Mouse (Mus musculus): ENCODE data around the gene 1190002N15Rik. TPM values are rescaled to one million over a fixed set of nuclear protein-coding genes. Genes with fewer than 3 reads are reported as not detected.

1190002N15Rik gene
- total and polyA plus RNA-seq, 3 experiments = not detected

DNA sequence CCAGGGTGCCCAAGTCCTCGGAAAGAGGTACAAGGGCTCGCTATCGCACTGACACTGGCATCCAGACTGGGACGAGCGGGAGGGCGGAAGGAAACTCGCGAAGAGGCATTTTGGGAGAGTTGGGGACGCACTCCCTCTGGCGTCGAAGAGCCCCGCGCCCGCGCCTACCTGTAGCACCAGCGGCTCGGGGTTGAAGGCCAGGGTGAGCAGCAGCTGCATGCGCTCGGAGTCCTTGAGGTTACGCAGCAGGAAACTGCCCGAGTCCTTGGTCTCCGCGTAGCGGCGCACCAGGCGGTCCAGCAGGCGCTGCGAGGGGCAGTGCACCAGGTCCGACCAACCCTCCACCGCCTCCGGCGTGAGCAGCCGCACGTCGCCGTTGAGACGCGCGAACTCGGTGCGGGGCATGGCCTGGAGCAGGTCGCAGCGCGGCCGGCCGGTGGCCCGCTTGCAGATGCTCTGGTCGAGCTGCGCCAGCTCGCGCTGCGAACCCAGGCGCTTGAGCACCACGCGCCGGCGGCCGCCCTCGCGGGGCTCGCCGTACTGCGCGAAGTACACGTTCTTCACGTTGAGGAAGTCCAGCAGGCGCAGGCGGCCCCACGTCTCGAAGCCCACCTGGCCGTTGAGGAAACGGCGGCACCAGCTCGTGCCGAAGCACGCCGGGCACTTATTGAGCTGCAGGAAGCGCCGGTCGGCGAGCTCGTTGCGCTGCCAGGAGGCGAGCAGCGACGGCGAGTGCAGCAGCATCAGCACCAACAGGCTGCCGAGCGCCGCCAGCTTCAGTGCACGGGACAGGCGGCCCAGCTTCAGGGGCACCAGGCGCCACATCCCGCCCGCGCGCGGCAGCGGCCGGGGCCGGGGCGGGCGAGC lies 597 bp downstream of the 1190002N15Rik start:
- H3K27me3 ChIP-seq (replicated peaks) = no peaks in the 10 kb centered on the region
- no peak overlapping the region for H3K4me2 ChIP-seq (ENCODE audit: insufficient read depth, low read depth, poor library complexity, severe bottlenecking)
- no peak overlapping the region for H3K27ac ChIP-seq (ENCODE audit: insufficient read depth, low read depth)
- H3K4me3 ChIP-seq (replicated peaks in 1 of 3; ENCODE audit: low read depth in 2 of 3, low read length in 2 of 3, poor library complexity in 1 of 3) = no peak overlapping the region
- H3K4me1 ChIP-seq (ENCODE audit: control insufficient read depth in 1 of 2, insufficient read depth in 2 of 2) = no peaks in the 10 kb centered on the region
- H3K9ac ChIP-seq (ENCODE audit: insufficient read depth, low read depth) = no peak overlapping the region
- dilution Hi-C loops (cut with MboI; ENCODE audit: extremely low pct_ligation_motif_present, extremely low pct_unique_long_range_greater_than_20kb, low sequenced_read_pairs) (no loop called here), in situ Hi-C loops (cut with MboI; ENCODE audit: low pct_ligation_motif_present, low pct_unique_long_range_greater_than_20kb, low sequenced_read_pairs) (no loop called here)
- no peaks in the 10 kb centered on the region for H3K36me3 ChIP-seq (replicated peaks in 1 of 2; ENCODE audit: control insufficient read depth in 1 of 2, insufficient read depth in 1 of 2, low read length in 1 of 2)
- H3K79me2 ChIP-seq (replicated peaks; ENCODE audit: control insufficient read depth, extremely low read depth, insufficient read depth, poor library complexity, severe bottlenecking) = no peaks in the 10 kb centered on the region
- DNase-seq (ENCODE audit: extremely low read depth) = no peak
- peaks cover 41% of the 10 kb centered on the region for H3K9me3 ChIP-seq (replicated peaks; ENCODE audit: low read length)
- no peak for TF ChIP-seq ZNF384 (IDR thresholded peaks at IDR 0.05; ENCODE audit: low read depth, low read length)
- TF ChIP-seq ZMIZ1 (IDR thresholded peaks at IDR 0.05; ENCODE audit: low read depth, low read length) = no peak
- TF ChIP-seq ZKSCAN1 (IDR thresholded peaks at IDR 0.05; ENCODE audit: borderline replicate concordance, low read depth, low read length) = no peak
- TF ChIP-seq GABPA (IDR thresholded peaks at IDR 0.05; ENCODE audit: insufficient replicate concordance, low read depth, low read length) = no peak
- no peak for TF ChIP-seq NRF1 (IDR thresholded peaks at IDR 0.05; ENCODE audit: low read depth, low read length)
- no peak for TF ChIP-seq USF2 (conservative IDR thresholded peaks at IDR 0.05; ENCODE audit: low read depth, low read length)
- no peak for TF ChIP-seq TBP (conservative IDR thresholded peaks at IDR 0.05; ENCODE audit: low read depth, low read length)

DNA sequence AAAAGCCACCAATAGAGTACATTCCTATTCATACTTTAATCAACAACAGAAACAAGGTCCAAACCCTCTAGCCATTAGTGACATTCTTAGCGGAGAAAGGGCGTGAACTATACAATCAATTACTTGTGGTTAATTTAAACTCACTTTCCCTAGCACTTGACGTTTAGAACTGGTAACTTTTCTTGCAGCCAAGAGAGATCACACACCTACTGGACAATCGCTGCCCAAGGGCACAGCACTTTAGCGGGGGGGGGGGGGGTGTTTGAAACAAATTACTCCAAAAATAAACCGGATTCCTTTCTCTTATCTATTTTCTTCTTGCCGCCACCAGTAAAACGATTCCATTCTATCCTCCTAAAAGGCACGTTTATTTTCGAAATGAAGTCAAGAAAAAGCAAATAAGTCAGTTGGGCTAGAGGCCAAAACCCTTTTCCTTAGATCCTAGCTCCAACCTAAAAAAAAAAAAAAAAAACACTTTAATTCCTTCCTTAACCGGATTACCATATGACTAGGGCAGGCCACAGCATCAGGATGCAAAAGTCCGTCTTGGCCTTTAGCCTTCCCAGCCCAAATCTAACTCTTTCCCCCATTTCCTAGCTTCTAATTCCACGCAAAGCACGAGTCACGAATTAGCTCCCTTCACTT lies 1.5 kb downstream of the 1190002N15Rik start:
- H3K79me2 ChIP-seq (replicated peaks; ENCODE audit: control insufficient read depth, extremely low read depth, insufficient read depth, poor library complexity, severe bottlenecking) = no peaks in the 10 kb centered on the region
- in situ Hi-C loops (cut with MboI; ENCODE audit: low pct_ligation_motif_present, low pct_unique_long_range_greater_than_20kb, low sequenced_read_pairs) = no loop called here
- no peaks in the 10 kb centered on the region for H3K4me1 ChIP-seq (ENCODE audit: control insufficient read depth in 1 of 2, insufficient read depth in 2 of 2)
- no peak overlapping the region for H3K27ac ChIP-seq (ENCODE audit: insufficient read depth, low read depth)
- DNase-seq (ENCODE audit: extremely low read depth) = no peak
- H3K4me2 ChIP-seq (ENCODE audit: insufficient read depth, low read depth, poor library complexity, severe bottlenecking) = no peak overlapping the region
- H3K4me3 ChIP-seq (replicated peaks in 1 of 3; ENCODE audit: low read depth in 2 of 3, low read length in 2 of 3, poor library complexity in 1 of 3) = no peak overlapping the region
- no peak for TF ChIP-seq MAX (IDR thresholded peaks at IDR 0.05; ENCODE audit: low read length)
- no peak for TF ChIP-seq RAD21 (IDR thresholded peaks at IDR 0.05; ENCODE audit: low read depth, low read length)
- TF ChIP-seq JUN (IDR thresholded peaks at IDR 0.05; ENCODE audit: insufficient read depth, low read depth, low read length) = no peak
- no peak for TF ChIP-seq GABPA (IDR thresholded peaks at IDR 0.05; ENCODE audit: insufficient replicate concordance, low read depth, low read length)
- no peak for TF ChIP-seq CHD2 (IDR thresholded peaks at IDR 0.05; ENCODE audit: low read length)
- no peak for TF ChIP-seq CHD1 (IDR thresholded peaks at IDR 0.05; ENCODE audit: low read depth, low read length)
- no peak for TF ChIP-seq MXI1 (IDR thresholded peaks at IDR 0.05; ENCODE audit: low read depth, low read length)
- no peak for TF ChIP-seq NELFE (IDR thresholded peaks at IDR 0.05; ENCODE audit: low read depth, low read length)
- TF ChIP-seq MEF2A (IDR thresholded peaks at IDR 0.05; ENCODE audit: borderline replicate concordance, low read depth, low read length) = no peak
- no peak for TF ChIP-seq USF2 (conservative IDR thresholded peaks at IDR 0.05; ENCODE audit: low read depth, low read length)
- TF ChIP-seq ZKSCAN1 (IDR thresholded peaks at IDR 0.05; ENCODE audit: borderline replicate concordance, low read depth, low read length) = no peak
- no peak for TF ChIP-seq ELF1 (IDR thresholded peaks at IDR 0.05; ENCODE audit: low read depth, low read length)
- no peak for TF ChIP-seq MYC (IDR thresholded peaks at IDR 0.05; ENCODE audit: low read depth, low read length)
- no peak for TF ChIP-seq ZNF384 (IDR thresholded peaks at IDR 0.05; ENCODE audit: low read depth, low read length)
- peaks cover 41% of the 10 kb centered on the region for H3K9me3 ChIP-seq (replicated peaks; ENCODE audit: low read length)
- H3K36me3 ChIP-seq (replicated peaks in 1 of 2; ENCODE audit: control insufficient read depth in 1 of 2, insufficient read depth in 1 of 2, low read length in 1 of 2) = no peaks in the 10 kb centered on the region
- H3K27me3 ChIP-seq (replicated peaks) = no peaks in the 10 kb centered on the region
- dilution Hi-C loops (cut with MboI; ENCODE audit: extremely low pct_ligation_motif_present, extremely low pct_unique_long_range_greater_than_20kb, low sequenced_read_pairs) = no loop called here
- no peak overlapping the region for H3K9ac ChIP-seq (ENCODE audit: insufficient read depth, low read depth)
